Mouse (Mus musculus) limb, embryonic 14.5 days (tissue): ENCODE results near the gene Tsc22d2. TPM values are rescaled to one million over a fixed set of nuclear protein-coding genes. Genes with fewer than 3 reads are reported as not detected.

ENCODE experiments used
- ATAC-seq: fragments of 200-750 bp; cut with Nextera tagmentation; 2 replicates; pipeline ENCODE4 v1.8.0; 2017; ENCODE audit warnings: low read depth, moderate number of reproducible peaks, moderate TSS enrichment; ENCODE audit not compliant: low FRiP score
- DNase-seq: peaks from one replicate; pipeline ENCODE4 v3.0.0-alpha.2; 2015; ENCODE audit warnings: low spot score
- H3K27ac ChIP-seq: fragments of 300-500 bp; sonication (generic); replicated peaks from 2 replicates; pipeline ENCODE4 v1.5.1; 2014; ENCODE audit warnings: low read depth, mild to moderate bottlenecking, low read length, moderate library complexity, mixed read lengths
- H3K27me3 ChIP-seq: fragments of 300-500 bp; sonication (generic); 2 replicates; pipeline ENCODE4 v1.6.1; 2014; ENCODE audit warnings: low read length, mixed read lengths; ENCODE audit not compliant: control insufficient read depth, insufficient read depth
- H3K36me3 ChIP-seq: fragments of 300-500 bp; sonication (generic); 2 replicates; pipeline ENCODE4 v1.6.1; 2014; ENCODE audit warnings: mild to moderate bottlenecking, low read length, moderate library complexity, mixed read lengths; ENCODE audit not compliant: control insufficient read depth, insufficient read depth
- H3K4me1 ChIP-seq: fragments of 300-500 bp; sonication (generic); 2 replicates; pipeline ENCODE4 v1.6.1; 2014; ENCODE audit warnings: antibody characterized with exemption, low read length, mixed read lengths; ENCODE audit not compliant: control insufficient read depth, insufficient read depth
- H3K4me2 ChIP-seq: fragments of 300-500 bp; sonication (generic); replicated peaks from 2 replicates; pipeline ENCODE4 v1.6.1; 2014; ENCODE audit warnings: low read depth, mild to moderate bottlenecking, low read length, moderate library complexity; ENCODE audit not compliant: severe bottlenecking
- H3K4me3 ChIP-seq: fragments of 300-500 bp; sonication (generic); replicated peaks from 2 replicates; pipeline ENCODE4 v1.5.1; 2014; ENCODE audit warnings: low read length
- H3K9ac ChIP-seq: fragments of 300-500 bp; sonication (generic); 2 replicates; pipeline ENCODE4 v1.6.1; 2014; ENCODE audit warnings: mild to moderate bottlenecking, low read depth, low read length, moderate library complexity; ENCODE audit not compliant: severe bottlenecking
- H3K9me3 ChIP-seq: fragments of 300-500 bp; sonication (generic); 2 replicates; pipeline ENCODE4 v1.6.1; 2016; ENCODE audit warnings: low read length; ENCODE audit not compliant: control insufficient read depth
- POLR2A ChIP-seq: fragments of 200-500 bp; IDR thresholded peaks from 2 replicates; pipeline ENCODE4 v1.8.0; 2012; ENCODE audit warnings: inconsistent platforms, mild to moderate bottlenecking, moderate library complexity, borderline replicate concordance; ENCODE audit not compliant: insufficient read depth, insufficient read length; ENCODE audit errors: extremely low read depth
- WGBS: fragments of 180-500 bp; shearing (Covaris S2); extraction: QIAGEN DNeasy Blood & Tissue Kit; methylation state at CpG from one replicate; pipeline ENCODE4 v1.1.7; 2014; 5-methylcytosine and 5-hydroxymethylcytosine counted together
- polyA plus RNA-seq, 2 experiments: library from polyadenylated mRNA; depleted of rRNA in 1 of 2; stranded (reverse) in 1 of 2; unstranded in 1 of 2; fragments of >200 nt; fragmentation: Nextera tagmentation in 1 of 2; extraction: Ambion mirVana in 1 of 2; gene quantifications; 2 replicates each; pipeline versions ENCODE4 v1.2.1 to v1.2.3; 2012 to 2014

The Tsc22d2 gene
- polyA plus RNA-seq, 2 experiments = 17.1 to 19.6 TPM

GRCm38 (mm10) chr3:58493621-58494020, 79.1 kb downstream of the Tsc22d2 start:
- Histone ChIP-seq H3K36me3 (no peaks in the 10 kb centered on the region), H3K27ac (no peak overlapping the region), H3K4me2 (no peak overlapping the region), H3K4me1 (no peaks in the 10 kb centered on the region), H3K9ac (no peak overlapping the region), H3K9me3 (no peaks in the 10 kb centered on the region), H3K4me3 (no peak overlapping the region), H3K27me3 (no peaks in the 10 kb centered on the region)
- TF ChIP-seq POLR2A = no peak
- DNase-seq = no peak
- WGBS = 88% methylated on average over 4 of the region's 4 CpGs
- ATAC-seq = no peak

- ATAC-seq = no peak
- Histone ChIP-seq H3K9ac (no peak overlapping the region), H3K4me3 (no peak overlapping the region), H3K9me3 (no peaks in the 10 kb centered on the region), H3K4me1 (no peaks in the 10 kb centered on the region), H3K27me3 (no peaks in the 10 kb centered on the region), H3K36me3 (no peaks in the 10 kb centered on the region), H3K4me2 (no peak overlapping the region), H3K27ac (no peak overlapping the region)
- no peak for TF ChIP-seq POLR2A
- WGBS = 75% methylated on average over 2 of the region's 2 CpGs
- no peak for DNase-seq
Observed at GRCm38 (mm10) chr3:58501961-58502360, 87.4 kb downstream of the Tsc22d2 start.

GRCm38 (mm10) chr3:58503720-58504333, 89.3 kb downstream of the Tsc22d2 start:
- H3K36me3 ChIP-seq = no peaks in the 10 kb centered on the region
- H3K9ac ChIP-seq = no peak overlapping the region
- DNase-seq = no peak
- no peak overlapping the region for H3K27ac ChIP-seq
- no peak overlapping the region for H3K4me3 ChIP-seq
- no peak for TF ChIP-seq POLR2A
- WGBS = 63% methylated on average over 3 of the region's 3 CpGs
- no peaks in the 10 kb centered on the region for H3K4me1 ChIP-seq
- ATAC-seq = no peak
- H3K4me2 ChIP-seq = no peak overlapping the region
- no peaks in the 10 kb centered on the region for H3K27me3 ChIP-seq
- H3K9me3 ChIP-seq = no peaks in the 10 kb centered on the region

GRCm38 (mm10) chr3:58504676-58505075, 90.2 kb downstream of the Tsc22d2 start:
- DNase-seq (no peak), ATAC-seq (no peak)
- no peak overlapping the region for H3K27ac ChIP-seq
- H3K9me3 ChIP-seq = no peaks in the 10 kb centered on the region
- no peak overlapping the region for H3K9ac ChIP-seq
- no peaks in the 10 kb centered on the region for H3K36me3 ChIP-seq
- H3K4me3 ChIP-seq = no peak overlapping the region
- H3K4me1 ChIP-seq = no peaks in the 10 kb centered on the region
- H3K27me3 ChIP-seq = no peaks in the 10 kb centered on the region
- H3K4me2 ChIP-seq = no peak overlapping the region
- TF ChIP-seq POLR2A = no peak

- H3K27me3 ChIP-seq = no peaks in the 10 kb centered on the region
- H3K4me3 ChIP-seq = no peak overlapping the region
- H3K36me3 ChIP-seq = no peaks in the 10 kb centered on the region
- no peak overlapping the region for H3K9ac ChIP-seq
- no peak for TF ChIP-seq POLR2A
- no peaks in the 10 kb centered on the region for H3K9me3 ChIP-seq
- no peaks in the 10 kb centered on the region for H3K4me1 ChIP-seq
- DNase-seq (no peak), ATAC-seq (no peak)
- 91% methylated on average over 7 of the region's 7 CpGs for WGBS
- H3K4me2 ChIP-seq = no peak overlapping the region
- H3K27ac ChIP-seq = no peak overlapping the region
Observed at GRCm38 (mm10) chr3:58508020-58508750, 93.7 kb downstream of the Tsc22d2 start.
